Mouse (Mus musculus): Measurements from ENCODE around the gene Rgs12.

The Rgs12 gene

DNA sequence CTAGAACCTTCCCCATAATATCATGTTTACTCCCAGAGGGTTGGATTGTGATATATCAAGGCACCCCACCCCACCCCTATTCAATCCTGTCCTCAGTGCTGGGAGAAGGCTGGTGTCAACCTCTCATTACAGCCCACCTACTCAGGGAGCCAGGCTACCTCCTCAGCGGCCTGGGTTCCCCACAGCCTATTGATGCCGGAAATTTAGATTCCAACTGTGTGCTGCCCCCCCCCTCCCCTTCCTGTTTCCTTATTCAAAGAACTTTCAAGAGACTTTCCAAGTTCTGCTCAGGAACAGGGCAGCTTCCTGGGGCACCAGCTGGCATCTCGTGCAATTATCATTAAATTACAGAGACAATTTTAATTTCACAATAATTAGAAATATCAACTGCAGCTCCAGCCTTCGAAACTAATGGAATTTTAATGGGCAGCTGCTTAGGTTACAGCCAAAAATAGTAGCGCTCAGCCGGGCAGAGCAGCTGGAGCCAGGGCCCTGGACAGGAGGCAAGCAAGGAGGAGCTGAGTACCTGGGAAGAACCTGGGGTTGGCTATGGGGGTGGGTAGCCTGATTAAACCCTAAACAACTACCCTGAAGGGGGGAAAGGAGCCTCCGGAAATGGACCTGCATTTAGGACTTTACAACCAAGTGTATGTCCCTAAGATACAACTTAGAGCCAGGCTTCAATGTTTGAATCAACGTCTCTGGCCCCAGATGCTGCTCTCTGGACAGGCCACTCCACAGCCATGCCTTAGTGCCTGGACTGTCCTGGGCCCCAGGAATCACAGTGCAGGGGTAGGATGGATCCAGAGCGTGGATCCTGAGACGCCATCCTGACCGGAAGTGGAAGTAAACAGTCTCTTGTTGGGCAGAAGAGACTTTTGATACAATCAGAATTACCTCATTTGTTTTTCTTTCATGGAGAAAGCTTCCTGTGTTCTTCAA, 17.5 kb upstream of the Rgs12 start:
- CTCF ChIA-PET: no interaction called here

DNA sequence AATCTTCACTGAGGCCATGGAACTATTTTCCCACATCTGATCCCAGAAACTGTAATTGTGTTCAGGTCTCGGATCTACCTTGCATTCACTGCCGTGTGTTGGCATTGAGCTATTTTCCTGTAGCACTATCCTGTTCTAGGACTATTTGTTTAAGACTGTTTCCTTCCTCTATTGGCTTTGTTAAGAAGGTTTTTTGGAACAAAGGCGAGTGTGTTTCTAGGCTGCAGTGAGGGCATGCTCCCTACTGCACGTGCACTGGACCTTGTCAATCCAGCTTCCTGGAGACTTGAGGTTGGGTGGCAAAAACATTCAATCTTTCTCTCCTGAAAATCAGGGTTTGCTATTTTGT, 16.8 kb upstream of the Rgs12 start:
- CTCF ChIA-PET: no interaction called here

DNA sequence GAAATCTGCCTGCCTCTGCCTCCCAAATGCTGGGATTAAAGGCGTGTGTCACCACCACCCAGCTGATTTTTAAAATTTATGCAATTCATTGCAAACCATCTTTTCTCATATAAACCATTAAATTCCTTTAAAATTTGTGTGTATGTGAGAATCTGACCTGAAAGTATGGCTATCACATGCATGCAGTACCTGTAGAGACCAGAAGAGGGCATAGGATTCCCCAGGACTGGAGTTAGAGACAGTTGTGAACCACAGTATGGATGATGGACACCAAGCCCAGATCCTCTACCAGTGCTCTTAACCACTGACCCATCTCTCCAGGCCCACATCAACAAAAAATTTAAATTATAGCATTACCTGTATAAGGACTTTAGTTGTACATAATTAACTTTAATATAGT, 15.8 kb upstream of the Rgs12 start:
- CTCF ChIA-PET: no interaction called here

DNA sequence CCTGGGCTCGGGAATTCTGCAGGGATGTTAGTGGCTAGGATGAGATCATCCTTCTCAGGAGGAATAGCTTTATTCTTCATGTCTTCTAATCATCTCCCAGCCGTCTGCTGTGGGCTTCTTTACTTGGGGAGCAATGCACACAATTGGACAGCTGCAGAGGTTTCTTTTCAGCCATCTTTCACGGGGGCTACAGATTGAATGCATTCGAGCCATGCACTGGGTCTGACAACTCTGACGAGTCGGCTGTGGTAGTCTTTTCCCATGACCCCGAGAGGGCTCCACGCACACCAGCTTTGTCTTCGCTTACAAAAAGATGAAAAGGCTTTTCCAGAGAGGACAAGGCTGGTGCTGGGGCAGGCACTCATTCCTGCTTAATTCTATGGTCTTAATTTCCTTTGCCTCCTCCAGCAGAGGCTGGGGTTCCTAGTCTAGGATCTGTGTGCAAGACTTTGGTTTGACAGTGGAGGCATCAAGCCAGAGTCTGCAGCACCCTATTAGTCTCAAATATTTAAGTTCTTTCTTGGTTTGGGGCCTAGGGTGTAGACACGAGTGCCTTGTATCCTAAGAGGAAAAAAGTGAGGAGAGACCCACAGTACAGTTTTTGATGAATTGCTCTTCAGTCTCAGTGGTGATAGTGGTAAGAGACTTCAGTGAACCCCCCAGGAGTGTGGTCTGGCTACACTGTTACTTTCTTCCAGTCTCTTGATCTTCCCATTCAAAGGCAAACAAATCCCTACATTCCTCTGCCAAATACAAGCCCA, 7.4 kb upstream of the Rgs12 start:
- CTCF ChIA-PET: no interaction called here

DNA sequence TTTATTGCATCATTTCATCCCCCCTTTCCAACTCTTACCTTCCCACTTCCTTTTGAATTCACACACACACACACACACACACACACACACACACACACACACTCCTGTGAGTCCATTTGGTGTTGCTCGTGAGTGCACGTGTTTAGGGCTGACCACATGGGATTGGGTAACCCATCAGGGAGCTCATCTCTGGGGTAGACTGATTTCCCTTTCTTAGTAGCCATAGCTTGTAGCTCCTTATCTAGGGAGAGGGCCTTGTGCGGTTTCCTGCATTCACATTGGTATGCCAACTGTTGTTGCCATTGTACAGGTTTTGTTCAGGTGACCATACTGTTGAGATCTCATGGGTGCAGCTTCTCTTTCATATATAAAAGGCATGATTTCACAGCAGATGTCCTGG, 5.8 kb upstream of the Rgs12 start:
- CTCF ChIA-PET: no interaction called here

DNA sequence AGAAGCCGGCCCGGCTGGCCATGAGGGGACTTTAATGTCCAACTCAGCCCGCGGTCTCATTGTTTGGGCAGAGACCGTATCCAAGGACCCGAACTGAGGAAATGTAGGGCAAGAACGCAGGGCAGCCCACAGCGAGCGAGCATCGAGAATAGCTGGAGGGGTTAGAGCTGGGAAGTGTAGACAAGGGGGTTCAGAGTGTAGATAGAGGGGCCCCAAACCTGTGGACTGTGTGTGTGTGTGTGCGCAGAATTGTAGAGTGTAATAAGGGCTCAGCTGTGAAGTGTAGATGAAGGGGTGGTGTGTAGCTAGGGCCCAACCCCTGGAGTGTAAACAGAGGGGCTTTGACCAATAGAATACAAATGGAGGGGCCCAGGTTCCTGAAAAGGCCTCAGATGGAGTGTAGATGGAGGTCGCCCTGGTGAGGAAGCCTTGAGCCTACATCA, 545 bp downstream of the Rgs12 start:
- CTCF ChIA-PET: no interaction called here

DNA sequence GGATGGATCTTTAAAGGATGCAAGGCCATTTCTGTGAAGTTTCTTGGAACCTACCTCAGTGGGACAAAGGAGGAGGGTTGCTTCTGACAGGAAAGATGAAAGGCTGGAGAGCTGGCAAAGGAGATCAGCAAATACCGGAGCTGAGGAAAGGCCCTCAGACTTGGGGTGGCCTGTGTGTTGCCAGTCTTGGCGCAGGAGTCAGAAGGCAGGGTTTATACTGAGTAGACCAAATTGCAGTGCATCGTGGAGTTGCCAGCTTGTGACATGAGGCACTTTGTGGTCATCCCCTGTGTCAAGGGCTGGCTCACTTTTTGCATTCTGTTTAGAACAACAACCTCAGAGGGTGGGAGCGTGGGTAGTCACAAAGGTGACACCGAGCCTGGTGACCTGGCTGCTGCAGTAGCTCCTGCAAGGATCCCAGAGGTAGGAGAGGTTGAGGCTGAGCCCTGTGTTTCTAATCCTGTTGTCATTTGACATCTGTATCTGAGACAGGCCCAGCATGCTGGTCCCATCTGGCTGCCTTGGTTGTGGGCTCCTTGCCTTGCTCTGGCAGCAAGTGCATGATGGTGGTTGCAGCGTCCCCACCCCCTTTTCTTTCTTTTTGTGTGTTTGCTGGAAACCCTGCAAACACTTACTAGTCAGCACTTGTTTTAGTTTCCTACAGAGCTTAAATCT, 1.4 kb downstream of the Rgs12 start:
- CTCF ChIA-PET: no interaction called here

DNA sequence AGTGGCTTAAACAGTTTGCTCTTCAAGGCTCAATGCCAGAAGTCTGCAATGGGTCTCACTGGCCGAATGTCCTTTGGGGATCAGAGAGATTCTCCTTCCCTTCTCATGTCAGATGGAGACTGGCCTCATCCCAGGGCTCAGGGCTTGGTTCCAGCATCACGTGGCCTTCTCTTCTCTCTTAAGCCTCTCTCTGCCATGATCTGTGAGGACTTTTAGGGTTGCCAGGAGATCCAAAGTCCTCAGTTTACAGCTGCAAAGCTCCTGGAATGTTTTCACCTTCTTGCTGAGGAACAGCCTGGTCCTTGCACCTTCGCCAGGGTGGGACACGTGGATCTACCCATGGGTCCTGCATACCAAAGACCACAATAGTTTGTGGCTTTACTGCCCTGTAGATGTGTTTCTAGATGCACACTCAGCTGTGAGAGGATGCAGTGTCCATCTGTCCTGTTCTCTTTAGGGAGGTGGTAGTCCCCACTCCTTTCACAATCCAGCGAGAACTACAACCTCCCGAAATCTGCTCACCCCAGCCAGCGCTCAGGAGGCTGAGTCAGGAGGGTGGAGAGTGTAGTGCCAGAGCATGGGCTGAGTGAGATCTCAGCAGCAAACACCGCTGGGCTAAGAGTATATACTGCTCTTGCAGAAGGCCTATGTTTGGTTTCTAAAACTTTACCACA, 2.1 kb downstream of the Rgs12 start:
- CTCF ChIA-PET: no interaction called here

DNA sequence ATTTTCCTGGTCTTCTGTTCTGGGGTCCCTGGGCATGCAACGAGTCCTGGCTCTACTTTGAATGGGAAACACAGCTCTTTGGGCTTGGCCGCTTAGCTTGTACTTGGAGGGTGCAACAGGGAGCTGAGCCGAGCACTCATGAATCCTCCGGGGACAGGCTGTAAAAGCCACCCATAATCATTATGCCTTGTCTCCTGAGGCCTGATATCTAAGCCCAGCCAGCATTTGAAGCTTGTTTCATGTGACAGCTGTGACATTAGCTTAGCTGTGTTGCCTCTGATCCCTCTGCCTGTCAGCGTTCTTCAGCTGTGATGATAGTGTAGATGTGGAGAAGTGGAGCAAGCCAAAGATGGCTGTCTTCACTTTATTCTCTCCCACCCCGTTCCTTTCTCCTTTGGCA, 5.3 kb downstream of the Rgs12 start:
- CTCF ChIA-PET: no interaction called here

DNA sequence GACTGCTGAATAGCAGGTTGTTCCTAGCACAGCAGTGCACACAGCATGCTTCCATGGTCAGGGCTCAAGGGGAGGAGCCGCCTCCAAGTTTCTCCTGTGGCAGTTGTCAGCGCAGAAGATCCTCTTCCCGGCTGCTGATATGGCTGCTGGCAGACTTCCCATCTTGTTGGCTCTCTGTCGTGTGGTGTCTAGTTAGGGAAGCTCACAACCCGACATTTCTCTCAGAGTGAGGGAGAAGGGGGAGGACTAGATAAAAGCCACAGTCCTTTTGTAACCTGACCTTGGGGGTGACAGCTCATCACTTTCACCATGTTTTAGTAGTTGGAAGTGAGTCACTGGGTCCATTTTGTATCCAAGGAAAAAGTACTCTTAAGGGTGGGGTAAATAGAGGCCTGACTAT, 6.4 kb downstream of the Rgs12 start:
- CTCF ChIA-PET: no interaction called here

DNA sequence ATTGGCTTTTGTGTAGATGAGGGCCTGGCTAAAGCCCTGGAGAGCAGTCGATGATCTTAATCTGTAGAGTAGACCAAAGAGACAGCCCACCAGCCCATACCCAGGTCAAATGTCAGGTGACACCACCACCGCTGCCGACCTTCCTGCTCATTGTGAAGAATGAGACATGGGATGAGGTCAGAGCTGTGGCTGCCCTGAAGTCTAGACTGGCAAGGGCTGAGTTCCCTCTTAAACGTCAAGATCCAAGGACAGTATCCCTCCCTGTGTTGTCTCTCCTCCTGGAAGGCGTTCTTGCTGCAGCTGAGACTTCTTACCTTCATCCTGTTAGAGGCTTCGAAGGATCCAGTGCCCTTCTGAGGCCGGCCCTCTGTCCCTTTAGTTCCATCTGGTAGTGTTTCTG, 6.9 kb downstream of the Rgs12 start:
- CTCF ChIA-PET: no interaction called here

DNA sequence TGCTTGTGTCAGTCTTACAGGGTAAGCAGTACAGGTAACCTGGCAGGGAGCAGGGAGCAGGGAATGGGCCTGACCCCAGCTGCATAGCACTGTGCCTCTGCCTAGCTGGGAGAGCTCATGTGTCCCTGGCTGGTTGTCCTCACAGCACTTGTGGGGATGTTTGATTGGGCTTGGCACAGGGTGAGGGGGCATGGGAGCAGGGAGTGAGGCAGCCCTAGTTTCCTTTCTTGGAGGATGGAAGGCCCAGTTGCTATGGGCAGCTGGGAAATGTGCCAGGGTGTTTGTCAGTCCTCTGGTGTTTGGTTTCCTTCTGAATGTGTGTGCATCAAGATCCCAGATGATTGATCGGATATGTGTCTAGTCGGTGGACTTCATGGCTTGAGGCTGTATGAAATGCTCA, 7.8 kb downstream of the Rgs12 start:
- CTCF ChIA-PET: no interaction called here

DNA sequence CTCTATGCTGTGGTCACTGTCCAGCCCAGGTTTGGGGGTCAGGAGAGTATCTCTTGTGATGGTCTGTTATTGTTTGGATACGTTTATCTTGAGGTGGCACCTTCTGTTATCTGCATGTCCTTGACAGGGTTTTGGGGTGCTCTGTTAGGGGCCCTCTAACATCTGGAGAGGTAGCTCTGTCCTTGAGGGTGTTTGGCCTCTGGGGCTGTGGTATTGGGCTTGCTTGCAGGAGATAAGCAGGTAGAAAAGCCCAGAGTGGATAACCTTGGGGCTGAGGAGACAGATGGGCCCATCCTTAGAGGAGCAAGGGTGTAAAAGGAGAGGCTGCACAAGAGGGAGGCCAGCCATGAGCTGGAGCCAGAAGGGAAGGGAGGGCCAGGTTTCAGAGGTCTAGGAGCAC, 10.8 kb downstream of the Rgs12 start:
- CTCF ChIA-PET: no interaction called here

DNA sequence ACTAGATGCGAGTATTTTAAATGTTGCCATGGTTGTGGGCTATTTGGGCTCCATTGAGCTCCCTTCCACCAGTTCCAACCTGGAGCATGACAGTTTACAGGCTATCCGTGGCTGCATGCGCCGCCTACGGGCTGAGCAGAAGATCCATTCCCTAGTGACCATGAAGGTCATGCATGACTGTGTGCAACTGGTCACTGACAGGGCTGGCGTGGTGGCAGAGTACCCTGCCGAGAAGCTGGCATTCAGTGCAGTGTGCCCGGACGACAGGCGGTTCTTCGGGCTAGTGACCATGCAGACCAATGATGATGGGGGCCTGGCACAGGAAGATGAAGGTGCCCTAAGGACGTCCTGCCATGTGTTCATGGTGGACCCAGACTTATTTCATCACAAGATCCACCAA, 16.3 kb downstream of the Rgs12 start:
- CTCF ChIA-PET: no interaction called here

DNA sequence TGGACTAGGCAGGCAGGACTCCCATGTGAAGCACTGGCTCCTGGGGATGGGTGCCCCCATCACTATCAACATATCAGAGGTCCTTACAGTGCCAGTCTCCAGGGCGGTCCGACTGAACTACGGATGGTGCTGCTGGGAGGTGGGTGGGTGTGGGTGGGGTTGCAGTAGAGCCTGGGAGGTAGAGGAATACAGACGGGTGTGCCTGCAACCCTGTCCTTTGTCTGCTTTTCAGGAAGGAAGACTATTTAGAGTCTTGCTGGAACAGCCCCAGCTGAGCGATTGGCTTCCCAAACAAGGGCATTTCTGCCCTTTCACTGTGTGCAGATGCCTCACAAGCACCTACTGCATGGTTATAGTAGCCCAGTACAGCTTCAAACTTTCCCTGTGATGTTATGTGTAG, 19.1 kb downstream of the Rgs12 start:
- CTCF ChIA-PET: interaction anchor here (0.5 kb wide), 1 partner anchor 1897 kb away, joined by 4 read pairs; no protein-coding TSS in a partner anchor

DNA sequence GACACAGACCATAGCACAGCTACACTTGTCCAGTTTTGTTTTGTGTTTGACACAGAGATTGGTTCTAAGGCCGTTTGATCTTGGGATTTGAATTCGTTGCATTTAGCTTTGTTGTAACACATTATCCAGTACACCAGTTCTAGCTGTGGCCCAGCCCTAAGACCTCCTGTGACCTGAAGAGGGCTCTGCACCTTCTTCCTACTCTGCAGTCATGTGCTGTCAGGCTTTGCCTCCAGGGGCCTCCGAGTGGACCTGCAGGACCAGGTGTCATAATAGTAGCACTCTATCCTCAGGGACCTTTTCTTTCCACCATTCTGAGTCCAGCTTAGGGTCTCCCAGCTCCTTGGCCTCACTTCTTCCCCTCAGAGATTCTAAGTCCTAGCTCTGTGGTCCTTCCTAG, 23.2 kb downstream of the Rgs12 start:
- CTCF ChIA-PET: no interaction called here

DNA sequence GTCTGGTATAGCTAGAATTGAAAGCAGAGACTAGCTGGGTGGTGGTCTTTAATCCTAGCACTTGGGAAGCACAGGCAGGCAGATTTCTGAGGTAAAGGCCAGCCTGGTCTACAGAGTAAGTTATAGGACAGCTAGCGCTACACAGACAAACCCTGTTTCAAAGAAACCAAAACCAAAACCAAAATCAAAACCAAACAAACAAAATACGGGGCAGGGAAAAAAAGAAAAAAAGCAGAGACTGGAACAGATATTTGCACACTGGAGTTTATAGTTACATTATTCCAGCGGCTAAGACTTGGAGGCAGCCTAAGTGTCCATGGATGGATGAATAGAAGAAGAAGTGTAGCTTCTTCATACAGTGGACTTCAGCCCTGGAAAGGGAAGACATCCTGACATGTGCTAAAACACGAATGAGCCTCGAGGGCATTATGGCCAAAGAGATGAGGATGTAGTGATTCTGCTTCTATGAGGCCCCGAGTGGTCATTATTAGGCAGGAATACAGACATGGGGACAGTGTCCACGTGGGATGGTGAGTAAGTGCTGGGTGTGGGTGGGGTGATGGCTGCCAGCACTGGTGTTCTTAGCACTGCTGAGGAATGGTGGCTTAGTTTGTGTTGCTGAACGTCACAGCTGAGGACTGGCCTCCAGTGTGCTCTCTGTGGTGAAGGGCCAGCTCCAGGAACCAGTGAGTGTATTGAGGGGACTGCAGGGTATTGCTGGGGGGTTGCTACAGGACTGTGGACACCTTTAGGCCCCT, 24.5 kb downstream of the Rgs12 start:
- CTCF ChIA-PET: no interaction called here

DNA sequence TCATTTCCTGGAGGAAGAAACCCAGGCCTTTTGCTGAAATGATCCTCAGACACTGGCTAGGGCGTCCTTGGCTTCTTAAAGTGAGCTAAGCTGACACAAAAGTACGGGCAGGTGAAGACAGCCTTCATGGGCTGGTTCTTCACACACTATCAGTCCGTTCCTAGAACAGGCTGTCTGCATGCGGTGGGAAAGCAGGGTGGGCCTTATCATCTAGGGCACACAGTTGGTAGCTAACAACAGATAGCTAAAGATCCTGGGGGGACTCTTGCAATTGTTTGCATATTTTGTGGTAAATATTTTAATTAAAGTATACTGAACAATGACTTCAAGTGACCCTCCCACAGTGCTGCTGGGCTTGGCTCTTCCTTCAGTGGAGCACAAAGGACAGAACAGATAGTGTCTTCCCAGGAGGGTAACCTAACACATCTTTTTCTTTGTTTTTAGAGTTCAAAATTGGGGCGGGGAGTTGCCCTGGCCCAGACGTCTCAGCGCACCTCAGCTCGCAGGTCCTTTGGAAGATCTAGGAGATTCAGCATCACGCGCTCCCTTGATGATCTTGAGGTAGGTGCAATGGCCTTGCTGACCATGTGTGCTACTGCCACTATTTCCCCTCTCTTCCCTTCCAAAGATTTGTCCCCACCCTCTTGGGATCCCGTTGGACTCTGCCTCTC, 25.7 kb downstream of the Rgs12 start:
- CTCF ChIA-PET: no interaction called here

DNA sequence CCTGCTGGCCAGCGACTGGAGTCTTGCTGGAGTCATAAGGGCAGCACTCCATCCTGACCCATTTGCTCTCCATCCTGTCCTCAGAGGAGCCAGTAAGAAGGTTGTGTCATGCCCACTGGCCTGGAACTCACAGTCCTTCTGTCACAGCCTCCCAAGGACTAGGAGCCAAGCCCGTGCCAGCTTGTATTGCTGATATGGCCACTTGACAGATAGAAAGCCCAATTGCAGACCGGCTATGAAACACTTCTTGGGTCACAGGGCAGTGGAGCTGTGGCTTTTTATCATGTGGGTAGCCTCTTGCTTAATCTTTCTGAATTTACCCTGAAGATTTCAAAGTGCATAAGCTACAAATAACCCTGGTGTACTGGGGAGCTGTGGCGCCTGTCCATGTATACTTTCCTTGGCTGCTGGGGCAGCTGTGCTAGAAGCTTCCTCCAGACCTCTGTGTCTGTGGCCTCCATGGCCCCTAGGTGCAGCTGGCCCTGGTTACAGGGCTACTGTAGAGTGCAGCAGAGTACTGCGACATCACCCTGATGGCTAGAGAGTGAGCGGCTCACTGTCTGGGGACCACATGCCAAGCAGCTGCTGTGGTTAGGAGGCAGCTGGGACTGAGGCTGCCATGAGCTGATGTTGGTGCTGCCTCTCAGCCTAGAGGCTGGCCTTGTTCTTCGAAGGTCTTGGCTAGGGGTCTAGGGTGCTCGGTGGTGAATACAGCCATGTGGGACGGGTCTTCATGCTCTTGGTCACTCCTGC, 27.5 kb downstream of the Rgs12 start:
- CTCF ChIA-PET: no interaction called here

DNA sequence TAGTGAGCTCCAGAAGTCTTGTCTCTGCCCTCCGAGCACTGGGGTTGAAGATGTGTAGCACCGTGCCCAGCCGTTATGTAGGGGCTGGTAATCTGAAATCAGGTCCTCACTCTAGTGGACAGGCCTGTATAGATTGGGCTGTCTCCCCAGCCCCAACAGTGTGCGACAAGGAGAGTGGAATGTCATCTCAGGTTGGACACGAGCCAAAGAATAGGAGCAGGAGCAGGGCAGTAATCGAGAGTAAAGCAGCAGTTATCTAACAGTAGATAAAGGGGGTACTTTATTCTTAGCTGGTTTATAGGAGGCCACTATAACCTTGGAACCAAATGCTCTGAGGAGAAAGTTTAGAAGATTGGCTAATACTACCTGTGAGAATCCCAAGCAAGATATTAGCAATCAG, 30.9 kb downstream of the Rgs12 start:
- CTCF ChIA-PET: no interaction called here
